Mouse (Mus musculus): ENCODE data around the gene Nfix.
A peak's percentile ranks its signal among the peaks of the same experiment; 100 is the strongest.
"Not testable (repeated sequence)": the region's sequence is repeated elsewhere in the genome, so short reads cannot be mapped to it uniquely, and the experiment has no call there.

The Nfix gene

DNA sequence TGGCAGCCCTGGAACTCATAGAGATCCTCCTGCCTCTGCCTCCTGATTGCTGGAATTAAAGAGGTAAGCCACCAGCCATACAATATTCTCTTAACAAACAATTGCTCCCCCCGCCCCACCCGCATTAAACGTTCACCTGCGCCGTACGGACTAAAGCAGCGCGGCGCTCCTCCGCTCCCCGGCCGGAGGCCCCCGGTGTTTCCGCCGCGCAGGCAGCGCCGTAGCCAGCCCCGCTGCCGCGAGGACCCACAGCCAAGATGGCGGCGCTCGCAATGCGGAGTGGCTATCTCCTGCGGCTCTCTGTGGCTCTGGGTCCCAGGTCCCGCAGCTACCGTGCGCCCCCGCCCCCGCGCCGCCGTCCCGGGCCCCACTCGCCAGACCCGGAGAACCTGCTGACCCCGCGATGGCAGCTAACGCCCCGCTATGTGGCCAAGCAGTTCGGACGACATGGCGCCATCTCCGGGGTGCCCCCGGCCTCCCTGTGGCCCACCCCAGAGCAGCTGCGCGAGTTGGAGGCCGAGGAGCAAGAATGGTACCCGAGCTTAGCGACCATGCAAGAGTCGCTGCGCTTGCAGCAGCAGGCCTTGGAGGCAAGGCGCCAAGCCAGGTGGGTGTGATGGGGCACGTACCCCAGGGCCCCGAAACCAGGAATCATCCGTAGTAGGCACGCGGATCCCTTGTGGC, 32.0 kb upstream of the Nfix start:
- peak; percentile 88 for DNase-seq

GRCm38 (mm10) chr8:84831490-84831889, 31.3 kb upstream of the Nfix start, which contains the start of gene Gadd45gip1:
Gadd45gip1 (plus strand) TSS chr8:84831522.
- DNase-seq: no peak

DNA sequence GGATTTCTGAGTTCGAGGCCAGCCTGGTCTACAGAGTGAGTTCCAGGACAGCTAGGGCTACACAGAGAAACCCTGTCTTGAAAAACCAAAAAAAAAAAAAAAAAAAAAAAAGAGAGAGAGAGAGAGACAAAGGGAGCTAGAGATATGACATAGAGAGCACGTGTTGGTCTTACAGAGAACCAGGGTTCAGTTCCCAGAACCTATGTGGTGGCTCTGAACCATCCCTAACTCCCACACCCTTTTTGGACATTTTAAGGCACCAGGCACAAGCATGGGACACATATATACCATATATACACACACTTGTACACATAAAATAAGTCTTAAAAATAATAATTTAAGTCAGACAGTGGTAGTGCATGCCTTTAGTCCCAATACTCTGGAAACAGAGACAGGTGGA, 26.4 kb upstream of the Nfix start:
- DNase-seq: not testable (repeated sequence)

DNA sequence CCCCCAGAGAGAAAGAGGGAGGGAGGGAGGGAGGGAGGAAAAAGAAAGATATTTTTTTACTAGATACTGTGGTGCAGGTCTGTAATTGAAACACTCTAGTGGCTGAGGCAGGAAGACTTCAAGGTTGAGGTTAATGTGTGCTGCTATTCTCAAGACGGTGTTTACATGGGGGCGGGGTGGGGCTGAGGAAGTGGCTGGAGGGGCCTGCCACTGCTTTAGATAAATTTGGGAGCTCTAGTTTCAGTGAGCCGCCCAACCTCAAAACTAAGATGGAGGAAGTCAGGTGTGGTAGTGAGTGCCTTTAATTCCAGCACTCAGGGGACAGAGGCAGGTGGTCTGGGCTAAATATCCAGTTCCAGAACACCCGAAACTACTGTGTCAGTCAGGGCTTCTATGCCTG, 25.5 kb upstream of the Nfix start:
- no peak for DNase-seq

DNA sequence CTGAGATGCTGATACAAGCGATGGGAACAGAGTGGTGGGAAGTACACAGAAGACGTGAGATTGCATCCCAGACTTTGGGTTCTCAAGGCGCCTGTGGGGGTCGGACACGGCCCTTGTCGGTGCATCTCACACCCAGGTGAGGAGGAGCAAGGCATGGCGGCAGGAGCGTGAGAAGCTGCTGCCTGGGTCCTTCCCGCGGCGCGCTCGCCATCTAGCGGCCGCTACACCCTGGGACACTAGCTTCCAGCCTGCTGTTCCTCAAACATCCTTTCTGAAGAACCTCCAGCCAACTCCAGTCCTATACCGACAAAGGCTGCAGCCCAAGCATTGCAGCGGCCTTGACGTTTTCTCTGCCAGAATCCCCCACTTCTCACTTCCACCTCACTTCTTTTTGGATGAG, 23.5 kb upstream of the Nfix start:
- DNase-seq: peak; percentile 64

- DNase-seq: no peak
Observed at GRCm38 (mm10) chr8:84822723-84823122, 22.6 kb upstream of the Nfix start, which contains the start of gene Dand5. Dand5 (minus strand) TSS chr8:84822823.

DNA sequence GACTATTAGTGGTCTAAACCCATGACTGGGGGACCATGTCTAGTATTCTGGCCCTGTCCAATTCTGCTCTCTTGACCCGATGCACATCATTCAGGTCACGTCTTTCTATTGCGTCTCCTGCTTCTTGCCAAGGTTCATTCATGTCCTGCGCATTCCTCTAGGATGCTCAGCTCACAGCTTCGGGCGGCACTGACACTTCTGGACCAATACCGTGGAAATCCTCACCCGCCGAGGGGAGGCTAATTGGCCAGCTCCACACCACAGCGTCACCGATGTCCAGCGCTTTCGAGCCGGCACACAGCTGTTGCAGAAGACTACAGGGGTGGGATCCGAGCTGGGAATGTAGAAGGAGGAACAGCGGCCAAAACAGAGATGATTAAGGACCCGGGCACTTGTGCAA, 16.0 kb upstream of the Nfix start:
- no peak for DNase-seq

- DNase-seq: peak; percentile 94
Observed at GRCm38 (mm10) chr8:84815547-84815946, 15.4 kb upstream of the Nfix start.

- no peak for DNase-seq
Observed at GRCm38 (mm10) chr8:84814555-84815441, 14.7 kb upstream of the Nfix start.

- no peak for DNase-seq
Observed at GRCm38 (mm10) chr8:84814240-84814554, 14.1 kb upstream of the Nfix start.

- no peak for DNase-seq
Observed at GRCm38 (mm10) chr8:84813830-84814229, 13.7 kb upstream of the Nfix start.

GRCm38 (mm10) chr8:84813059-84813458, 12.9 kb upstream of the Nfix start:
- DNase-seq: peak; percentile 82

GRCm38 (mm10) chr8:84811303-84811702, 11.2 kb upstream of the Nfix start:
- no peak for DNase-seq

- peak; percentile 94 for DNase-seq
Observed at GRCm38 (mm10) chr8:84810896-84811295, 10.8 kb upstream of the Nfix start.

DNA sequence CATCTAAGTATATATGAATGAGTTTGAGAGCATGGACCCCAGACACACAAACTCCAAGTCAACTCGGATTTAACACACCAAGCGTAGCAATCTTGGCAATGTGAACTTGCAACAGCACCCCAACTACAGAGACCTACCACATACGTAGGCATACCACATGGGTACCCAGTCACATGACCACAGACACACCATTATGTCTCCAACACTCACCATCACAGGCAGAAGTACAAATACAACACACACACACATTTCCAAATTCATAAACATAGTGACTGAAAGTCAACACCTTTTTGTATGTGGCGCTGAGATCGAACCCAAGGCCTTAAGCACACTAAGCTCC, 9.8 kb upstream of the Nfix start:
- no peak for DNase-seq

- DNase-seq: no peak
Observed at GRCm38 (mm10) chr8:84809109-84809940, 9.2 kb upstream of the Nfix start.

DNA sequence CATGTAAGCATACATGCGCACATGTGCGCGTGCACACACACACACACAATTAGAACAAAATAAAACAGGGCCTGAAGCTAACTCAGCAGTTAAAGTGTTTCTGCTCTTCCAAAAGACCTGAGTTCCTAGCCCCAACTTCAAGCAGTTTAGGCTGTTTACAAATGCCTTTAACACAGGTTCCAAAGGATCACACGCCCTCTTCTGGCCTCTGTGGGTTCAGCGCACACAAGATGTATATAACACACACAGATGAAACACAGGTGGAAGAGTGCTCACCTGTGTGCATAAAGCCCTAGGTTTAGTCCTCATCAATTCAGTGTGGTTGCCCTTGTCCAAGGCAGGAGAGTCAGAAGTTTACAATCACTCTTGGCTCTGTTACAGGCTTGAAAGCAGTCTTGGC, 5.9 kb upstream of the Nfix start:
- no peak for DNase-seq

GRCm38 (mm10) chr8:84799136-84799931, 810 bp downstream of the Nfix start:
- peak; percentile 69 for DNase-seq

DNA sequence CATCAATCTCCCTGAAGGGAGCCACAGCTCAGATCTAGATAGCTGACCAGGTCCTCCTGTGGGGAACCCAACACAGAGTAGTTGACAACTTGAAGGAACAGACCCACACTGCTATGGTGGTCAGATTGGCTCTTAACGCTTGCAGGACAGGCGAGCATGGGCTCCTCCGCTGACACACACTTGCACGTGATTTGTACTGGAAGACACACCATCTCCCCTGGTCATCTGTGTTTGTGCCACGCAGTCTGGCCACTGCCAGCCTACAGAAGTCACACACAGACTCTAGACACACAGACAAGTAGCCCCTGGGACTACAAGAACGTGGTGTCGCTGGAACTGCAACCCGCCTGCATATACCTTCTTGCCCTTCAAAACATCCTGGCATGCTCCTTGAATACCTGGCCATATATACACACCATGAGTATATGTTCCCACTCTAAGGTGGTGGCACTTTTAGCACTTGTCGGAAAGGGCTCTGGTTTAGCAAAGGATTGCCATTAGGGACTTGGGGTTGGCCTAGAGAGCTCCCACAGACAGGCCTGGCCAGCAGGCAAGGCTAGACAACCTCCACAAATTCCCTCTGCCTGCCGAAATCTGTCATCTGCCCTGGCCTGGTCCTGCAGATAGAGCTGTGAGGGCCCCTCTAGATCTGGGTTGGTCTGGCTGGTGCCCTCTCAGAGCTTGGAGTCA, 1.6 kb downstream of the Nfix start:
- DNase-seq: no peak

GRCm38 (mm10) chr8:84797971-84798370, 2.2 kb downstream of the Nfix start:
- no peak for DNase-seq

DNA sequence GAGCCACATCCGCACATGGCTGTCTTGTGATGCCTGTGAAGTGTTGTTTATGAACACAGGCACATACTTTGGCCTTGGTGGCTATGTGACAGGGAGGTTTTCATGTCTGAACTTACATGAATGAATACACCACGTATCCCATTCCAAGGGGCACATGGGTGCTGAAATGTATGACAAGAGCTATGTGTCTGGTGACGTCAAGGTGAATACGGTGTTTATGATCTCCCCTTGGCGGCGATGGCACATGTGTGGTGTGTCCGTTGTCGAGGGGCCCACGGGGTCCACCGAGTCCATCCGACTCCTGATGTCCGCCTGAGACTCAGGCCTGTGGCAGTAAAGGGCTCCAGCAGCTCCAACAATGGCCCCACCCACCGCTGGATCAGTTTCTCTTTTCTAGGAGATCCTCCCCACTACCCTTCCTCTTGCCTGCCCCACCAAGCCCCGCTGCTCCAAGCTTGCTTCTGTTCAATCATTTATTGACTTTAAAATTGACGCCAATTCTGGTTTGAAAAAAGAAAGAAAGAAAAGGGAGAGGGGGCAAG, 2.8 kb downstream of the Nfix start:
- no peak for DNase-seq

- DNase-seq: no peak
Observed at GRCm38 (mm10) chr8:84794486-84794885, 5.7 kb downstream of the Nfix start.
